Mouse (Mus musculus) testis, adult 2 months (tissue): ENCODE measurements around the gene Retreg3.

Experiments used
- CTCF ChIP-seq: fragments of 200-500 bp; IDR thresholded peaks from 2 replicates; pipeline ENCODE4 v1.5.1; 2012; ENCODE audit warnings: low read depth, mild to moderate bottlenecking, inconsistent platforms, low read length, moderate library complexity; ENCODE audit not compliant: control insufficient read depth, insufficient read depth, insufficient replicate concordance
- POLR2A ChIP-seq: fragments of 200-500 bp; IDR thresholded peaks from 2 replicates; pipeline ENCODE4 v1.6.1; 2012; ENCODE audit warnings: low read depth, mild to moderate bottlenecking, inconsistent platforms, low read length, moderate library complexity; ENCODE audit not compliant: control insufficient read depth

DNA sequence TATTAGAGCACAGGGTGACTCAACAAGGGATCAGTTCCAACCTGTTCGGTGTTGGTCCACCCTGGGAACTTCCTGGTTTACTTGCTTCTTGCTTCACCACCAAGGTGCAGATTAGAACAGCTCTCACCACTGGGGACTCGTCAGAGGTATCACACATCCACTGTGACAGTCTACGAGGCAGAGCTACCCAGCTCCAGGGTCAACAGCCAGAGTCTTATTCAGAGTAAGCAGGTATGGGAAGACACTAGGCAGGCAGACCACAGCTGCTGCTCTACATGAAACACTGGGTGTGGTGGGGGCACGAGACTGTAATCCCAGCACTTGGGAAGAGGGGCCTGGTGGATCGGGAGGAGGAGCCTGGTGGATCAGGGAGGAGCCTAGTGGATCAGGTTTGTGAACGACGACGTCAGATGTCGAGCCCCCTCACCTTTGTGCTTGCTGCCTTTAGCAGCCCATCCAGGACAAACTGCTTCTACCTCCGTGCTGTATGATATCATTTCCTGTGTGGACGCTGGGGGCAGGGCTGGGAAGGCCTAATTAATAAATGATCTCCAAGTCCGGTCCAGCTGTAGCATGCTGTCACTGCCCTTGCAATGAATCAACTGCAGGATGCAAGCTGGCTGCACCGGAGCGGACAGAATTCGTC lies 19.0 kb upstream of the Retreg3 start:
- no peak for TF ChIP-seq CTCF
- TF ChIP-seq POLR2A = no peak
